Mouse (Mus musculus) cerebellum, adult 2 months (tissue): ENCODE measurements around the gene Naa35.

Source experiments
- CTCF ChIP-seq: fragments of 200-500 bp; IDR thresholded peaks from 2 replicates; pipeline ENCODE4 v1.5.1; 2011; ENCODE audit warnings: low read depth, mild to moderate bottlenecking, control low read depth, low read length, moderate library complexity, borderline replicate concordance; ENCODE audit not compliant: insufficient read depth
- POLR2A ChIP-seq: fragments of 200-500 bp; IDR thresholded peaks from 2 replicates; pipeline ENCODE4 v1.6.1; 2011; ENCODE audit warnings: low read length, control low read depth, borderline replicate concordance; ENCODE audit not compliant: insufficient read depth

- TF ChIP-seq CTCF = no peak
- TF ChIP-seq POLR2A = no peak
These were observed 71.3 kb downstream of the Naa35 start for GRCm38 (mm10) chr13:59656316-59656832.
